Mouse (Mus musculus): ENCODE results near the gene Atp8b5. TPM values are rescaled to one million over a fixed set of nuclear protein-coding genes. Genes with fewer than 3 reads are reported as not detected.

The Atp8b5 gene
- polyA plus RNA-seq, 1 experiment from 2014 or later: 0.46 TPM

GRCm38 (mm10) chr4:43391521-43392050 is 124.6 kb downstream of the Atp8b5 start:
- Histone ChIP-seq H3K4me3 (no peak overlapping the region), H3K36me3 (no peaks in the 10 kb centered on the region), H3K27me3 (ENCODE audit: insufficient read depth, poor library complexity, severe bottlenecking) (no peaks in the 10 kb centered on the region), H3K4me1 (peaks cover 40% of the 10 kb centered on the region), H3K27ac (0 out of 2 replicates have a peak overlapping the region, but pooled peaks have one; percentile 44), H3K9me3 (no peaks in the 10 kb centered on the region)
- no peak for DNase-seq (ENCODE audit: low spot score)
- WGBS: 81% methylated on average over 3 of the region's 3 CpGs

- Histone ChIP-seq H3K4me1 (peaks cover 52% of the 10 kb centered on the region), H3K27me3 (ENCODE audit: insufficient read depth, poor library complexity, severe bottlenecking) (no peaks in the 10 kb centered on the region), H3K36me3 (no peaks in the 10 kb centered on the region), H3K4me3 (peak overlapping the region; percentile 32), H3K27ac (peak overlapping the region; percentile 89), H3K9me3 (no peaks in the 10 kb centered on the region)
- WGBS: 25% methylated on average over 15 of the region's 15 CpGs
- peak; percentile 90 for DNase-seq (ENCODE audit: low spot score)
These were observed 127.5 kb downstream of the Atp8b5 start for GRCm38 (mm10) chr4:43394345-43394891.

GRCm38 (mm10) chr4:43395147-43395546 is 128.2 kb downstream of the Atp8b5 start:
- H3K4me1 ChIP-seq: peaks cover 52% of the 10 kb centered on the region
- peak overlapping the region; percentile 89 for H3K27ac ChIP-seq
- no peaks in the 10 kb centered on the region for H3K9me3 ChIP-seq

GRCm38 (mm10) chr4:43395836-43396235 is 128.9 kb downstream of the Atp8b5 start:
- Histone ChIP-seq H3K36me3 (no peaks in the 10 kb centered on the region), H3K27ac (peak overlapping the region; percentile 45; the same call in 1 of the 2 replicates), H3K9me3 (no peaks in the 10 kb centered on the region), H3K27me3 (ENCODE audit: insufficient read depth, poor library complexity, severe bottlenecking) (no peaks in the 10 kb centered on the region), H3K4me3 (no peak overlapping the region), H3K4me1 (peaks cover 55% of the 10 kb centered on the region)
- DNase-seq (ENCODE audit: low spot score): no peak
- WGBS: 71% methylated on average over 9 of the region's 9 CpGs

More at GRCm38 (mm10) chr4:43395147-43395546, 128.2 kb downstream of the Atp8b5 start:
- no peak overlapping the region for H3K4me3 ChIP-seq
- no peaks in the 10 kb centered on the region for H3K36me3 ChIP-seq
- no peak for DNase-seq (ENCODE audit: low spot score)
- no peaks in the 10 kb centered on the region for H3K27me3 ChIP-seq (ENCODE audit: insufficient read depth, poor library complexity, severe bottlenecking)
- 69% methylated on average over 5 of the region's 5 CpGs for WGBS

- WGBS: 81% methylated on average over 5 of the region's 5 CpGs
- no peak for DNase-seq (ENCODE audit: low spot score)
- Histone ChIP-seq H3K27me3 (ENCODE audit: insufficient read depth, poor library complexity, severe bottlenecking) (no peaks in the 10 kb centered on the region), H3K27ac (no peak overlapping the region), H3K4me1 (peaks cover 58% of the 10 kb centered on the region), H3K4me3 (no peak overlapping the region), H3K9me3 (no peaks in the 10 kb centered on the region), H3K36me3 (no peaks in the 10 kb centered on the region)
These were observed 129.4 kb downstream of the Atp8b5 start for GRCm38 (mm10) chr4:43396381-43396780.

GRCm38 (mm10) chr4:43398014-43398413 is 131.1 kb downstream of the Atp8b5 start:
- 64% methylated on average over 4 of the region's 4 CpGs for WGBS
- H3K4me1 ChIP-seq: peaks cover 69% of the 10 kb centered on the region
- H3K27me3 ChIP-seq (ENCODE audit: insufficient read depth, poor library complexity, severe bottlenecking): no peaks in the 10 kb centered on the region
- H3K36me3 ChIP-seq: no peaks in the 10 kb centered on the region
- DNase-seq (ENCODE audit: low spot score): no peak
- H3K27ac ChIP-seq: peak overlapping the region; percentile 85; the same call in 1 of the 2 replicates
- no peak overlapping the region for H3K4me3 ChIP-seq
- no peaks in the 10 kb centered on the region for H3K9me3 ChIP-seq

- DNase-seq (ENCODE audit: low spot score): no peak
- WGBS: 25% methylated on average over 17 of the region's 17 CpGs
- Histone ChIP-seq H3K36me3 (no peaks in the 10 kb centered on the region), H3K4me3 (peak overlapping the region; percentile 29; the same call in 1 of the 2 replicates), H3K4me1 (peaks cover 69% of the 10 kb centered on the region), H3K9me3 (no peaks in the 10 kb centered on the region), H3K27me3 (ENCODE audit: insufficient read depth, poor library complexity, severe bottlenecking) (no peaks in the 10 kb centered on the region), H3K27ac (peak overlapping the region; percentile 85)
These were observed 131.9 kb downstream of the Atp8b5 start for GRCm38 (mm10) chr4:43398829-43399331.

GRCm38 (mm10) chr4:43399391-43400131 is 132.6 kb downstream of the Atp8b5 start:
- 60% methylated on average over 31 of the region's 31 CpGs for WGBS
- Histone ChIP-seq H3K36me3 (no peaks in the 10 kb centered on the region), H3K27ac (peak overlapping the region; percentile 85), H3K4me3 (peak overlapping the region; percentile 29; the same call in 1 of the 2 replicates), H3K27me3 (ENCODE audit: insufficient read depth, poor library complexity, severe bottlenecking) (no peaks in the 10 kb centered on the region), H3K9me3 (no peaks in the 10 kb centered on the region), H3K4me1 (peaks cover 62% of the 10 kb centered on the region)
- no peak for DNase-seq (ENCODE audit: low spot score)

GRCm38 (mm10) chr4:43400976-43401375 is 134.0 kb downstream of the Atp8b5 start:
- peak; percentile 76 for DNase-seq (ENCODE audit: low spot score)
- Histone ChIP-seq H3K4me1 (peaks cover 58% of the 10 kb centered on the region), H3K36me3 (no peaks in the 10 kb centered on the region), H3K4me3 (peak overlapping the region; percentile 12; the same call in 1 of the 2 replicates), H3K27ac (peak overlapping the region; percentile 69), H3K9me3 (no peaks in the 10 kb centered on the region), H3K27me3 (ENCODE audit: insufficient read depth, poor library complexity, severe bottlenecking) (no peaks in the 10 kb centered on the region)
- 38% methylated on average over 10 of the region's 10 CpGs for WGBS

GRCm38 (mm10) chr4:43401486-43401885 is 134.5 kb downstream of the Atp8b5 start:
- WGBS: 87% methylated on average over 10 of the region's 10 CpGs
- Histone ChIP-seq H3K4me1 (peaks cover 62% of the 10 kb centered on the region), H3K27ac (peak overlapping the region; percentile 69), H3K27me3 (ENCODE audit: insufficient read depth, poor library complexity, severe bottlenecking) (no peaks in the 10 kb centered on the region), H3K4me3 (peak overlapping the region; percentile 12; the same call in 1 of the 2 replicates), H3K36me3 (no peaks in the 10 kb centered on the region), H3K9me3 (no peaks in the 10 kb centered on the region)
- peak; percentile 61 for DNase-seq (ENCODE audit: low spot score)

- 73% methylated on average over 9 of the region's 9 CpGs for WGBS
- Histone ChIP-seq H3K36me3 (no peaks in the 10 kb centered on the region), H3K27ac (no peak overlapping the region), H3K27me3 (ENCODE audit: insufficient read depth, poor library complexity, severe bottlenecking) (no peaks in the 10 kb centered on the region), H3K4me1 (peaks cover 70% of the 10 kb centered on the region), H3K9me3 (no peaks in the 10 kb centered on the region), H3K4me3 (no peak overlapping the region)
- DNase-seq (ENCODE audit: low spot score): peak; percentile 50
These were observed 135.3 kb downstream of the Atp8b5 start for GRCm38 (mm10) chr4:43402212-43402611.

- Histone ChIP-seq H3K9me3 (no peaks in the 10 kb centered on the region), H3K4me3 (no peak overlapping the region), H3K27ac (no peak overlapping the region), H3K36me3 (no peaks in the 10 kb centered on the region), H3K4me1 (peaks cover 62% of the 10 kb centered on the region), H3K27me3 (ENCODE audit: insufficient read depth, poor library complexity, severe bottlenecking) (no peaks in the 10 kb centered on the region)
- 85% methylated on average over 10 of the region's 10 CpGs for WGBS
- no peak for DNase-seq (ENCODE audit: low spot score)
These were observed 137.7 kb downstream of the Atp8b5 start for GRCm38 (mm10) chr4:43404697-43405096.
